Mouse (Mus musculus) neural tube, embryonic 15.5 days (tissue): ENCODE measurements around the gene Dock2. TPM values are rescaled to one million over a fixed set of nuclear protein-coding genes. Genes with fewer than 3 reads are reported as not detected.

Source experiments
- ATAC-seq: fragments of 200-750 bp; cut with Nextera tagmentation; 2 replicates; pipeline ENCODE4 v1.8.0; 2017; ENCODE audit warnings: mild to moderate bottlenecking, moderate TSS enrichment, moderate library complexity; ENCODE audit not compliant: low FRiP score
- H3K27ac ChIP-seq: fragments of 300-500 bp; sonication (generic); replicated peaks from 2 replicates; pipeline ENCODE4 v1.5.1; 2015; ENCODE audit warnings: mild to moderate bottlenecking, inconsistent platforms
- H3K27me3 ChIP-seq: fragments of 300-500 bp; sonication (generic); replicated peaks from 2 replicates; pipeline ENCODE4 v1.6.1; 2015; ENCODE audit warnings: inconsistent platforms
- H3K36me3 ChIP-seq: fragments of 300-500 bp; sonication (generic); 2 replicates; pipeline ENCODE4 v1.6.1; 2015; ENCODE audit warnings: inconsistent platforms
- H3K4me1 ChIP-seq: fragments of 300-500 bp; sonication (generic); 2 replicates; pipeline ENCODE4 v1.6.1; 2015; ENCODE audit warnings: inconsistent platforms
- H3K4me2 ChIP-seq: fragments of 300-500 bp; sonication (generic); 2 replicates; pipeline ENCODE4 v1.6.1; 2015; ENCODE audit warnings: inconsistent platforms, mild to moderate bottlenecking, moderate library complexity
- H3K4me3 ChIP-seq: fragments of 300-500 bp; sonication (generic); replicated peaks from 2 replicates; pipeline ENCODE4 v1.5.1; 2015; ENCODE audit warnings: mild to moderate bottlenecking, inconsistent platforms
- H3K9ac ChIP-seq: fragments of 300-500 bp; sonication (generic); replicated peaks from 2 replicates; pipeline ENCODE4 v1.6.1; 2015; ENCODE audit warnings: mild to moderate bottlenecking, inconsistent platforms
- H3K9me3 ChIP-seq: fragments of 300-500 bp; sonication (generic); replicated peaks from 2 replicates; pipeline ENCODE4 v1.6.1; 2016; ENCODE audit warnings: inconsistent platforms
- WGBS: fragments of 180-500 bp; shearing (Covaris S2); methylation state at CpG from one replicate; pipeline ENCODE4 v1.1.7; 2015; ENCODE audit warnings: mixed read lengths; 5-methylcytosine and 5-hydroxymethylcytosine counted together
- polyA plus RNA-seq: library from polyadenylated mRNA; unstranded; fragments of >200 nt; fragmentation: Nextera tagmentation; extraction: Ambion mirVana; gene quantifications from 2 replicates; pipeline ENCODE4 v1.2.1, GENCODE M21; 2015

Dock2 gene
- polyA plus RNA-seq, 1 experiment from 2014 or later, result 1.0 TPM

DNA sequence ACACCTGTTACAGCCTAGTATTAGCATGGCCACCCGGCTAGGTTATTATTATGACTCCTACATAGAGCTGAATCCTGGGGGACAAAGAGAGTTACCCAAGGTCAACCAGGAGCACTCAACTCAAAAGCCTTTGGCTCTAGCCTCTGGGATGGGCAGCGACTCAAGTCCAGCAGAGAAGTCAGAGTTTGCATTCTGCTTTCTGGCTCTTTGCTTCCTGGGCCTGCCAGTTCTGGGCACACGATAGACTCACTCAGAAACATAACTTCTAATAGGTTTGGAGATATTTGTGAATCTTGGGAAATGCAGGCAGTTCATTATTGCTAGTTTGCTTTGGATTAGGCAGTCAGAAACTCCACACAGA lies 367.1 kb downstream of the Dock2 start:
- no peaks in the 10 kb centered on the region for H3K36me3 ChIP-seq
- WGBS, result 51% methylated on average over 3 of the region's 3 CpGs
- no peak overlapping the region for H3K4me2 ChIP-seq
- peaks cover 11% of the 10 kb centered on the region for H3K4me1 ChIP-seq
- no peak for ATAC-seq
- no peak overlapping the region for H3K4me3 ChIP-seq
- no peaks in the 10 kb centered on the region for H3K9me3 ChIP-seq
- H3K9ac ChIP-seq, result no peak overlapping the region
- no peak overlapping the region for H3K27ac ChIP-seq
- peaks cover 6% of the 10 kb centered on the region; the same call in 1 of the 2 replicates for H3K27me3 ChIP-seq

- peaks cover 6% of the 10 kb centered on the region; the same call in 1 of the 2 replicates for H3K27me3 ChIP-seq
- no peak overlapping the region for H3K27ac ChIP-seq
- ATAC-seq, result 0 out of 2 replicates have a peak, but pooled peaks have one; percentile 21
- WGBS, result 32% methylated on average over 9 of the region's 9 CpGs
- no peak overlapping the region for H3K9ac ChIP-seq
- no peak overlapping the region for H3K4me3 ChIP-seq
- H3K36me3 ChIP-seq, result no peaks in the 10 kb centered on the region
- H3K9me3 ChIP-seq, result no peaks in the 10 kb centered on the region
- H3K4me1 ChIP-seq, result peaks cover 11% of the 10 kb centered on the region
- H3K4me2 ChIP-seq, result no peak overlapping the region
These were observed 367.6 kb downstream of the Dock2 start for GRCm38 (mm10) chr11:34415884-34416618.

- Histone ChIP-seq H3K4me3 (no peak overlapping the region), H3K4me1 (no peaks in the 10 kb centered on the region), H3K9ac (no peak overlapping the region), H3K36me3 (no peaks in the 10 kb centered on the region), H3K27ac (no peak overlapping the region), H3K4me2 (no peak overlapping the region), H3K9me3 (no peaks in the 10 kb centered on the region), H3K27me3 (no peaks in the 10 kb centered on the region; the same call in 1 of the 2 replicates)
- ATAC-seq, result no peak
- WGBS, result 51% methylated on average over 5 of the region's 5 CpGs
These were observed 376.8 kb downstream of the Dock2 start for GRCm38 (mm10) chr11:34406850-34407249.

DNA sequence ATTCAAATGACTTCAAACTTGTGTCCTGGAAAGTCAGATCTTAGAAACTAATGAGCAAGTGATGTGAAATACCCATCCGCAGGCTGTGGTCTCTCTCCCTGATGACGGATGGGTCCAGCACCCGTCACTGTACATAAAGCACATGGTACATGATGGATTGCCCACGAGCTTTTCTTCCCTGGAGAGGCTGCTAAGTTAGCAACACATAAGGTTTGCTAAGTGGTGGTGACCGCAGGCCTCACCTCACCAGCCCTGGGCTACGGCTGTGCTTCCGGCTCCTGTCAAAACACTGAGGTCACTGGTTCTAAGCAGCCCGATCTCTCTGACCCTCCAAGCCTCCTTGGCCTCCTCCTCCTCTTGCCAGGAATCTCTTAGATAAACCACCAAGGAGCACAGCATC lies 377.4 kb downstream of the Dock2 start:
- Histone ChIP-seq H3K4me1 (no peaks in the 10 kb centered on the region), H3K27me3 (no peaks in the 10 kb centered on the region; the same call in 1 of the 2 replicates), H3K4me2 (no peak overlapping the region), H3K36me3 (no peaks in the 10 kb centered on the region), H3K9me3 (no peaks in the 10 kb centered on the region), H3K4me3 (no peak overlapping the region), H3K27ac (no peak overlapping the region), H3K9ac (no peak overlapping the region)
- WGBS, result 68% methylated on average over 8 of the region's 8 CpGs
- no peak for ATAC-seq

DNA sequence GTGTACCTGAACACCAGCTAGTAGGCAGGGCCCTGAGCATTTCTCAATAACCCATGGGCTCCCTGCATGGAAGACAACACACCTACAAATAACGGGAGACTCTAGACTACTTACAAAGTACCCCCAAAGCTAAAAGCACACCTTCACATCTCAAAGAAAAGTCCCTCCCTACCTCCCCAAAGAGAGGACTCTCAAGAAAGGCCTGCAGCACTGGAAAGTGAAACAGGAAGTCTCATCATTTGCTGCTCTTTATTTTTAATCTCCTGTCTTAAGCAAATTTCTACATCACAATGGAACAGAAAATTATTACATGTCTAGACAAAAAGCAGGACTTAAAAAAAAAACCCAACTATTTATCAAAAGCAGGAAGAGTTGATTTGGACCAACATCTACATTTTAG lies 378.4 kb downstream of the Dock2 start:
- no peaks in the 10 kb centered on the region for H3K4me1 ChIP-seq
- H3K27me3 ChIP-seq, result no peaks in the 10 kb centered on the region; the same call in 1 of the 2 replicates
- H3K27ac ChIP-seq, result no peak overlapping the region
- H3K9me3 ChIP-seq, result no peaks in the 10 kb centered on the region
- H3K4me3 ChIP-seq, result no peak overlapping the region
- no peak for ATAC-seq
- 88% methylated on average over 1 of the region's 1 CpGs for WGBS
- no peak overlapping the region for H3K4me2 ChIP-seq
- H3K36me3 ChIP-seq, result no peaks in the 10 kb centered on the region
- no peak overlapping the region for H3K9ac ChIP-seq

DNA sequence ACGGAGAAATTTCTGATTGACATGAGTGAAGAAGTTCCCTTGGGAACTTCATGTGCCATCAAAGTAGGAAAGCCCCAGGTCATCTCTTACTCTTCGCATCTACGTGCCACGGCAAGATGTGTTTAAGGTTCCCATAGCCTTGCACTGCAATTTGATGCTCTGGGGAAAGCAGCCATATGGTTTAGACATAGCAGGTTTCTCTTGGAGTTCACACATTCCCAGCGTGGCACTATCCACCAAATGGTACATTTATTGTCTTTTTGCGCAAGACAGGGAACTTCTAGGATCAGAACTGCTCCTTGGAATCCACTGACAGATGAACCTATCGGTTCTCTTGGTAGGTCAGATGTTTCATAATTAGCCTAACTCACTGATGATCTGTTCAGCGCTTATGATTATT lies 382.3 kb downstream of the Dock2 start:
- WGBS, result 84% methylated on average over 8 of the region's 8 CpGs

DNA sequence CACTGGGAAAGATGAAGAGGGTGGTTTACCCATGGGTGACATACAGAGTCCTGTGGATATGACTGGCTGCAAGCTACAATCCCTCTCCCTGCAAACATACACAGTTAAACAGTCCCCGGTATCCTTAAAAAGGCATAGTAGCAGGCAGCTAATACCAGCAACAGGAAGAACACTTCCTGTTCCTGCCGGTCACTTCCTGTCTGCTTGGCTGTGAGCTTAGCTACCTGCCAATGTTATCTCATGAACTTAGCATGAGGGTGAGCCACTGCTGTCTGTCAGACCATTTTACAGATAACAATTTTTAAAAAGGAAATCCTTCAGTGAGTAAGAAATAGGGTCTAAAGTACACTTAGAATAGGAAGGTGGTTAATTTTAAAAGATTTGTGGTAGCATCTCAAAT lies 385.1 kb downstream of the Dock2 start:
- WGBS, result 93% methylated on average over 2 of the region's 2 CpGs
- H3K4me3 ChIP-seq, result no peak overlapping the region

More for the DNA sequence above, 382.3 kb downstream of the Dock2 start:
- no peak overlapping the region for H3K4me2 ChIP-seq
- H3K4me3 ChIP-seq, result no peak overlapping the region
- no peaks in the 10 kb centered on the region for H3K36me3 ChIP-seq
- no peak for ATAC-seq
- H3K9ac ChIP-seq, result no peak overlapping the region
- no peaks in the 10 kb centered on the region for H3K4me1 ChIP-seq
- no peaks in the 10 kb centered on the region; the same call in 1 of the 2 replicates for H3K27me3 ChIP-seq
- H3K27ac ChIP-seq, result no peak overlapping the region
- no peaks in the 10 kb centered on the region for H3K9me3 ChIP-seq

GRCm38 (mm10) chr11:34397661-34398060 lies 386.0 kb downstream of the Dock2 start:
- no peak overlapping the region for H3K27ac ChIP-seq
- H3K9me3 ChIP-seq, result no peaks in the 10 kb centered on the region
- no peaks in the 10 kb centered on the region for H3K4me1 ChIP-seq
- no peaks in the 10 kb centered on the region for H3K36me3 ChIP-seq
- H3K4me3 ChIP-seq, result no peak overlapping the region
- no peak for ATAC-seq
- no peak overlapping the region for H3K4me2 ChIP-seq
- 91% methylated on average over 5 of the region's 5 CpGs for WGBS
- no peaks in the 10 kb centered on the region for H3K27me3 ChIP-seq
- H3K9ac ChIP-seq, result no peak overlapping the region

More for the DNA sequence above, 385.1 kb downstream of the Dock2 start:
- Histone ChIP-seq H3K9ac (no peak overlapping the region), H3K4me2 (no peak overlapping the region), H3K4me1 (no peaks in the 10 kb centered on the region), H3K36me3 (no peaks in the 10 kb centered on the region), H3K27ac (no peak overlapping the region), H3K9me3 (no peaks in the 10 kb centered on the region), H3K27me3 (no peaks in the 10 kb centered on the region; the same call in 1 of the 2 replicates)
- no peak for ATAC-seq

- no peak for ATAC-seq
- Histone ChIP-seq H3K4me2 (no peak overlapping the region), H3K9me3 (no peaks in the 10 kb centered on the region), H3K27ac (no peak overlapping the region), H3K9ac (no peak overlapping the region), H3K4me1 (no peaks in the 10 kb centered on the region), H3K27me3 (no peaks in the 10 kb centered on the region), H3K4me3 (no peak overlapping the region), H3K36me3 (no peaks in the 10 kb centered on the region)
- WGBS, result 74% methylated on average over 3 of the region's 3 CpGs
These were observed 387.9 kb downstream of the Dock2 start for GRCm38 (mm10) chr11:34395802-34396201.

DNA sequence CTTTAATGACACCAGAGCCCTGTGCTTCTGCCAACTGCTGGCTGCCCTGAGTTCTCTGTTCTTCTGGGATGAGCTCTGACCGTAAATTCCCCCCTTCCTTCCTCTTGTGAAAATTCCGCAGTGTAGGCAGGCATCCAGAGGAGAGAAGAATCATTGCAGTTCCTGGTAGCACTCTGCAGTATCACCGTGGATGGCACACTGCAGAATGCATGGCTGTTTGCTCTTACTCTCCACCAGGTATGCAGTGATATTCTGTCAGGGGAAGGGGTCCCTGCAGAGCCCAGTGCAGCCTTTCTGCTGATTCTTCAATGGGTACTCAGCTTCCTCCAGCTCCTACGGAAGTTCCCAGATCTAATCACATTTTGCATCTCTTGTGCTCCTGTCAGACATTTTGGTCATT lies 391.6 kb downstream of the Dock2 start:
- WGBS, result 42% methylated on average over 4 of the region's 4 CpGs
- H3K9me3 ChIP-seq, result no peaks in the 10 kb centered on the region
- ATAC-seq, result peak; percentile 47; the same call in 1 of the 2 replicates
- no peaks in the 10 kb centered on the region for H3K27me3 ChIP-seq
- H3K4me2 ChIP-seq, result no peak overlapping the region
- H3K4me3 ChIP-seq, result no peak overlapping the region
- no peaks in the 10 kb centered on the region for H3K4me1 ChIP-seq
- H3K9ac ChIP-seq, result no peak overlapping the region
- no peaks in the 10 kb centered on the region for H3K36me3 ChIP-seq
- H3K27ac ChIP-seq, result no peak overlapping the region

GRCm38 (mm10) chr11:34389261-34390116 lies 394.2 kb downstream of the Dock2 start:
- no peaks in the 10 kb centered on the region for H3K27me3 ChIP-seq
- H3K36me3 ChIP-seq, result no peaks in the 10 kb centered on the region
- H3K4me2 ChIP-seq, result no peak overlapping the region
- H3K27ac ChIP-seq, result no peak overlapping the region
- 85% methylated on average over 6 of the region's 6 CpGs for WGBS
- H3K4me1 ChIP-seq, result peaks cover 4% of the 10 kb centered on the region; the same call in 1 of the 2 replicates
- H3K9me3 ChIP-seq, result no peaks in the 10 kb centered on the region
- H3K4me3 ChIP-seq, result no peak overlapping the region
- H3K9ac ChIP-seq, result no peak overlapping the region
- no peak for ATAC-seq
